Mouse (Mus musculus): ENCODE data around the gene Gm10974.

DNA sequence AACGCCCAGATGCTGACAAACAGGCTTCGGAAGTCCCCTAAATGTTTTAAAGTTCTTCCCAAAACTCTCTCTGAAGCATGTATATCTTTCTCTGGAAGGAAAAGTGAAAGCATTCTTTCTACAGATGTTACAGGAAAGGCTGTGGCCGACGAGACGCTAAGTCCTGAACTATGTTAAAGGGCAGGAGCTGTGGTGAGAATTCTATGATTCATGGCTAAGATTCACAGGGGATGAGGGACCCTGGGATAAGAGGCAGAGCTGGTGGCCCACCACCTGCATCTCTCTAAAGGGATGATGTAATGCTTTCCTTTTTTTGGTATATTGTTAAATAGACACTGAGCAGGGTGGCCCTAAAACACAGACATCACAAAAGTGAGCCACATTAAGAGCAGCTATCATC, 22.4 kb upstream of the Gm10974 start:
- TF ChIP-seq CTCF (IDR thresholded peaks at IDR 0.05; ENCODE audit: low read depth, low read length) = no peak
- no peak for TF ChIP-seq POLR2A (IDR thresholded peaks at IDR 0.05; ENCODE audit: extremely low read depth, insufficient read depth, low read length)
